Mouse (Mus musculus): Measurements from ENCODE around the gene Gm7073. TPM values are rescaled to one million over a fixed set of nuclear protein-coding genes. Genes with fewer than 3 reads are reported as not detected.

Gene Gm7073
- not detected in 2 replicates for total RNA-seq (2023)

DNA sequence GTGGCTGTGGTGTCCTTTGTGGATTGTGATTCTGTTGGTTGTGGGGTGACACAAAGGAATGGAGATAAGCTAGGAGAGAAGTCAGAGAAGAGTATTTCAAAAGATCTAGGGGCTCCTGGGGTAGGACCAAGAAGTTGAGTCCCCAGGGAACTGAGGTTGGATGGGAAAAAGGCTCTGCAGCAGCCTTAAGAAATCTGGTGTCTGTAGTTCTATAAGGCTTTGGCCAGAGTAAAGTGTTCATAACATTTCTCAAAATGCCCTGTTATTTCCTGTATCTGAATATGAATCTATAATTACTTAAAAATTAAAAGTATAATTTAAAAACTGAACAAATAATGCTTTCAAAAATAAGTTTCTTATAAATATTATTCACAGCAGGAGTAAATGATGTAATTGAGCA, at the start of gene Gm7073:
Gm7073 (minus strand) TSS at position 101 of the 400 bp plus-strand sequence.

Other genes starting within 250 kb of the Gm7073 start
- 19.1 and 26.0 TPM in 2 replicates for gene Atp11c, start 53.4 kb upstream of the Gm7073 start, total RNA-seq (2023)